Mouse (Mus musculus): Measurements from ENCODE around the gene Prkaa2.

DNA sequence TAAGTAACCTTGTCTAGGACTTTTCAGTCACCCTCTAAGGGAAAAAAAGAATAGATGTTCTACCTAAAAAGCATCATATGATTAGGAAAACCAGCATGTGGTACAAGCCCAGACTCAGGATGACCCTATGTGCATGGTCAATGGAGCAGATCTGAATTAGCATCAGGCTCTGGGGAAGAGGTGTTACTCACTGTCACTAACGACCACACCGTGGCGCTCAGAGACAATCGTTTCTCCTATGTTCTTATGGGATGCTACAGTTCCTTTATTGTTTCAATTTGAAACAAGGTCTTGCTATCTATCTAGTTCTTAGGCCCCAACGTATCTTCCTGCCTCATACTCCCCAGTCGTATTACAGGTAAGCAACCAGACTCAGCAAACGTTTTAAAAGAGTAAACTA, 76.5 kb downstream of the Prkaa2 start:
- TF ChIP-seq MYC (IDR thresholded peaks at IDR 0.05; ENCODE audit: low read depth, low read length): no peak
- no peak for TF ChIP-seq USF1 (IDR thresholded peaks at IDR 0.05; ENCODE audit: low read depth, low read length)
- TF ChIP-seq CTCF (IDR thresholded peaks at IDR 0.05 in 2 of 3, conservative IDR thresholded peaks at IDR 0.05 in 1 of 3; ENCODE audit: control insufficient read depth in 1 of 3, insufficient read depth in 1 of 3, low read depth in 2 of 3, low read length in 3 of 3, poor library complexity in 1 of 3, severe bottlenecking in 1 of 3): no peak
- TF ChIP-seq CHD2 (IDR thresholded peaks at IDR 0.05; ENCODE audit: low read length): no peak
- no peak for TF ChIP-seq POLR2A (IDR thresholded peaks at IDR 0.05; ENCODE audit: control insufficient read depth in 1 of 2, insufficient read depth in 1 of 2, low read depth in 1 of 2, low read length in 2 of 2, poor library complexity in 1 of 2)
- no peak for TF ChIP-seq GATA1 (IDR thresholded peaks at IDR 0.05; ENCODE audit: low read depth, low read length)
- TF ChIP-seq NRF1 (IDR thresholded peaks at IDR 0.05; ENCODE audit: insufficient read depth, low read depth, low read length, poor library complexity, severe bottlenecking): no peak
- TF ChIP-seq EP300 (IDR thresholded peaks at IDR 0.05; ENCODE audit: low read depth in 1 of 2, low read length in 2 of 2): no peak
- TF ChIP-seq GABPA (IDR thresholded peaks at IDR 0.05; ENCODE audit: low read depth, low read length): no peak
- TF ChIP-seq MXI1 (IDR thresholded peaks at IDR 0.05; ENCODE audit: low read depth, low read length): no peak
- no peak for TF ChIP-seq ZNF384 (IDR thresholded peaks at IDR 0.05; ENCODE audit: low read depth, low read length)
- no peak for TF ChIP-seq ETS1 (IDR thresholded peaks at IDR 0.05; ENCODE audit: low read depth, low read length)
- TF ChIP-seq ZMIZ1 (IDR thresholded peaks at IDR 0.05; ENCODE audit: low read depth, low read length): no peak
- TF ChIP-seq MAZ (IDR thresholded peaks at IDR 0.05; ENCODE audit: low read depth, low read length): no peak
